Mouse (Mus musculus) cerebellum, adult 2 months (tissue): ENCODE measurements around the gene Nosip.

Experiments used
- CTCF ChIP-seq: fragments of 200-500 bp; IDR thresholded peaks from 2 replicates; pipeline ENCODE4 v1.5.1; 2011; ENCODE audit warnings: low read depth, mild to moderate bottlenecking, control low read depth, low read length, moderate library complexity, borderline replicate concordance; ENCODE audit not compliant: insufficient read depth
- POLR2A ChIP-seq: fragments of 200-500 bp; IDR thresholded peaks from 2 replicates; pipeline ENCODE4 v1.6.1; 2011; ENCODE audit warnings: low read length, control low read depth, borderline replicate concordance; ENCODE audit not compliant: insufficient read depth

GRCm38 (mm10) chr7:45100046-45100445 lies 37.8 kb downstream of the Nosip start:
- no peak for TF ChIP-seq CTCF
- no peak for TF ChIP-seq POLR2A
